14 mouse cellular contexts compared by ENCODE assay signal in genomic region chrX:73594451-73595121, GRCm38 (mm10). TPM values are rescaled to one million over a fixed set of nuclear protein-coding genes. Genes with fewer than 3 reads are reported as not detected.
DNase-seq lines count a peak whose midpoint lies in the region; ATAC-seq lines count a peak whose summit lies in the region.
"Had no signal": no experiment of that assay in that cellular context is flagged by ENCODE, and none has a peak within 500 bp of the region (broad histone marks: within the 10 kb centered on the region; RNA-seq: fewer than 3 reads in every experiment).

No protein-coding gene starts in this region.

- 0 out of 2 replicates have a peak, but pooled peaks have one; percentile 31 for ATAC-seq in intestine, embryonic 16.5 days
- no peak for ATAC-seq in limb, embryonic 13.5 days (ENCODE audit: low FRiP score, low read depth)
- no peak for ATAC-seq in forebrain, embryonic 15.5 days (replicated peaks)
- ATAC-seq: hindbrain, postnatal 0 days had no signal

- H3K4me3 ChIP-seq in intestine, embryonic 16.5 days (ENCODE audit: low read length): no peak overlapping the region
- H3K4me3 ChIP-seq in limb, embryonic 13.5 days: no peak overlapping the region
- H3K4me3 ChIP-seq in forebrain, embryonic 15.5 days: no peak overlapping the region

- H3K27me3 ChIP-seq in intestine, embryonic 16.5 days (replicated peaks; ENCODE audit: control insufficient read depth, insufficient read depth, low read length): no peaks in the 10 kb centered on the region
- peaks cover 5% of the 10 kb centered on the region; the same call in 1 of the 2 replicates for H3K27me3 ChIP-seq in limb, embryonic 13.5 days
- no peaks in the 10 kb centered on the region for H3K27me3 ChIP-seq in forebrain, embryonic 15.5 days

- no peak overlapping the region for H3K9ac ChIP-seq in intestine, embryonic 16.5 days (ENCODE audit: low read depth, low read length)
- no peak overlapping the region for H3K9ac ChIP-seq in limb, embryonic 13.5 days
- H3K9ac ChIP-seq in forebrain, embryonic 15.5 days (replicated peaks): no peak overlapping the region

- no peak overlapping the region for H3K4me2 ChIP-seq in intestine, embryonic 16.5 days (ENCODE audit: low read depth, low read length)
- H3K4me2 ChIP-seq in limb, embryonic 13.5 days (replicated peaks): peak overlapping the region; percentile 25; the same call in 1 of the 2 replicates
- no peak overlapping the region for H3K4me2 ChIP-seq in forebrain, embryonic 15.5 days (replicated peaks)

- peaks cover 2% of the 10 kb centered on the region; the same call in 1 of the 2 replicates for H3K4me1 ChIP-seq in intestine, embryonic 16.5 days (ENCODE audit: control insufficient read depth, insufficient read depth, low read length)
- peaks cover 7% of the 10 kb centered on the region; the same call in 1 of the 2 replicates for H3K4me1 ChIP-seq in limb, embryonic 13.5 days
- no peaks in the 10 kb centered on the region for H3K4me1 ChIP-seq in forebrain, embryonic 15.5 days

- 29% methylated on average over 12 of the region's 12 CpGs for WGBS in intestine, embryonic 16.5 days
- WGBS in limb, embryonic 13.5 days: 24% methylated on average over 12 of the region's 12 CpGs
- WGBS in forebrain, embryonic 15.5 days: 43% methylated on average over 12 of the region's 12 CpGs

- no peak overlapping the region for H3K27ac ChIP-seq in intestine, embryonic 16.5 days (ENCODE audit: low read length)
- H3K27ac ChIP-seq in limb, embryonic 13.5 days: no peak overlapping the region
- no peak overlapping the region for H3K27ac ChIP-seq in forebrain, embryonic 15.5 days (replicated peaks)
- H3K27ac ChIP-seq: hindbrain, postnatal 0 days had no signal

- DNase-seq in ES-CJ7 (ENCODE audit: low read depth, low spot score): peak; percentile 37
- DNase-seq in ZHBTc4 (ENCODE audit: low read depth, low spot score): peak; percentile 55
- no peak for DNase-seq in adrenal gland, postnatal 10 days
- no peak for DNase-seq in cerebellum, adult 11-12 months
- no peak for DNase-seq in gastrocnemius, adult 8-10 months (ENCODE audit: low spot score in 2 of 2)
- DNase-seq: cerebellum, postnatal 36 days; layer of hippocampus, postnatal 36 days; lung, adult 2 months; spleen, adult 18-20 months had no signal

- no peaks in the 10 kb centered on the region for H3K36me3 ChIP-seq in intestine, embryonic 16.5 days (ENCODE audit: control insufficient read depth, insufficient read depth, low read length)
- H3K36me3 ChIP-seq in limb, embryonic 13.5 days: no peaks in the 10 kb centered on the region
- H3K36me3 ChIP-seq in forebrain, embryonic 15.5 days: no peaks in the 10 kb centered on the region
- H3K36me3 ChIP-seq: G1E had no signal

- no peaks in the 10 kb centered on the region for H3K9me3 ChIP-seq in intestine, embryonic 16.5 days (ENCODE audit: control insufficient read depth, low read length)
- H3K9me3 ChIP-seq in limb, embryonic 13.5 days: no peaks in the 10 kb centered on the region
- no peaks in the 10 kb centered on the region for H3K9me3 ChIP-seq in forebrain, embryonic 15.5 days
- H3K9me3 ChIP-seq: G1E had no signal

RNA-seq across cellular contexts. Expression of gene Dusp9, which starts 44.6 kb away (rescaled TPM):
- 6.7 and 7.3 TPM in 2 replicates for polyA plus RNA-seq in intestine, embryonic 16.5 days (2015; fragmentation: Nextera tagmentation; extraction: Ambion mirVana)
- polyA plus RNA-seq in limb, embryonic 13.5 days (2015; fragmentation: Nextera tagmentation; extraction: Ambion mirVana): 22.6 and 23.2 TPM in 2 replicates
- 1 to 10 TPM in 1 of 2 experiments, under 1 TPM in 1; 0.67 to 1.1 TPM for total RNA-seq in adrenal gland, postnatal 10 days (2021)
- polyA plus RNA-seq in forebrain, embryonic 15.5 days (2015; fragmentation: Nextera tagmentation; extraction: Ambion mirVana): 0.33 and 0.43 TPM in 2 replicates
- total RNA-seq in gastrocnemius, adult 8-10 months (2022): not detected

Comparison
In these comparisons a context has a peak if more than half of its experiments do, and no peak if none do; other contexts are left out.
1. DNase-seq: peak in ES-CJ7 (single experiment) and ZHBTc4 (single experiment); none in adrenal gland, postnatal 10 days (single experiment), cerebellum, adult 11-12 months (single experiment) and gastrocnemius, adult 8-10 months (0 of 2).